Mouse (Mus musculus) cerebellum, adult 11-12 months (tissue): ENCODE data around the gene Hoxa5.

ENCODE experiments used
- DNase-seq: peaks from one replicate; pipeline ENCODE4 v3.0.0; 2022

Gene Hoxa5

DNA sequence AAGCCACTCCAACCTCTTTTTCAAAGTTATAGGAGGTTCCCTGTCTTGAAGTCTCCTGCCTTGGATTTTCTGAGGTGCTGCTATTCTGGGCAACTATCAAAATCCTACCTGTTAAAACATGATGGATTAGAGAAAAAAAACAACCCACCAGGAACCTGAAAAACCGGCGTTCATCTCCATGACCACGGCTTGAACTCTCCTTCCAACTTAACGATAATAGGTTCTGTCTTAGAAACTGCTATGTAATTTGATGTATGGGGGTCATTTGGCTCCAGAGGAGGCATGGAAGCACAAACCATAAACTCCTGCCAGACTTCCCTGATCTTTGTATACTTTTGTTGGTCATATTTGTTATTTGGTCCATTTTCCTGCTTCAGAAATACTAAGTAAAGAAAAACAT lies 30.7 kb downstream of the Hoxa5 start:
- no peak for DNase-seq

DNA sequence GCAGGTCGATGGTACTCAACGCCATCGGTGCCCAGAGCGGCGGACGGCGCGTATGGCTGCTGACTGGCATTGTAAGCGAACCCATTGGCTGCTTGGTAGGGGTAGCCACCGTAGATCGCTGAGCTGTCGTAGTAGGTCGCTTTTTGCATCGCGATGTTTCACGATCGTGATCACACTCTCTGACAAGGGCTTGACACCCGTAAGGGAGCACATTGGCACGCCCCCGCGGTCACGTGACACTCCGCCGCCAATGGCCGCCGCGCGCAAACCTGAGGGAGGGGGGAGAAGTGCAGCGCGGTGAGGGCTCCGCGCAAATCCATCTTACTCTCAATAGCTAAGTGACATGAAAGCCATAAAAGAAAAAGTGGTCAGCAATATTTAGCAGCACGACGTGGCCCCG lies 31.9 kb downstream of the Hoxa5 start:
- DNase-seq, result no peak

DNA sequence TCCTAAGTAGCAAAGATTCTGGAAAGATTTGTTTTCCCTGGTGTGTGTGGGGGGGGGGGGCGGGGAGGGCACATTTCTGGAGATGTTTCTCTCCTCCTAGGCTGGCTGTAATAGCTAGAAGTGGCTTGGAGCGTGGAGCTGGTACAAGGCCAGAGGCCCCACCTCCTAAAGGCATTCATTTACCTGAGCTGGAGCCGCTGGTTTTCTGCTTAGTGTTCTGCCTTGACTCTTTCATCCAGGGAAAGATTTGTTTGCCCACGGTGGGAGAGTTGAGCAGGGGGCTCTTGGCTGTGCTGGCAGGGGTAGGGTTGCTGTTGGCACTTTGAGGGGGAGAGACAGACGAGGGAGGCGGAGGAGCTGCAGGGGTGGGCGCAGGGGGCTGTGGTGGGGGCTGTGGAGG lies 32.4 kb downstream of the Hoxa5 start:
- no peak for DNase-seq

DNA sequence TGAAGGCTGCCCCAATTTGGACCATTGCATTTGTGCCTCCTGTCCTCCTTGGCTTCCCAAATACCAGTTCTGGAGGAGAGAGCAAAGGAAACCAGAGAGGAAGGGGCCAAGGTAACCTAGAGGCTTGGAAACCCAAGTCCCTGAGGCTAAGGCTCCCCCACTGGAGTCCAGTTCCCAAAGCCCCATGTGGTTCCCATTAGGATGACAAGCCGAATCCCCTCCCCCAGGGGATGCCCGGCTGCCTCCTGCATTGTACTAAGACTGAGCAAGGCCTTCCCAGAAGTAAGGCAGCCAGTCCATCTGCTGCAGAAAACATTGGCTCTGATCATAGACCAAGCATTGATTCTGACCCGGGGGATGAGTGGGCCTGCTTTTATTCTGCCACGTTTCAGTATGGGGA lies 33.1 kb downstream of the Hoxa5 start:
- DNase-seq, result no peak

DNA sequence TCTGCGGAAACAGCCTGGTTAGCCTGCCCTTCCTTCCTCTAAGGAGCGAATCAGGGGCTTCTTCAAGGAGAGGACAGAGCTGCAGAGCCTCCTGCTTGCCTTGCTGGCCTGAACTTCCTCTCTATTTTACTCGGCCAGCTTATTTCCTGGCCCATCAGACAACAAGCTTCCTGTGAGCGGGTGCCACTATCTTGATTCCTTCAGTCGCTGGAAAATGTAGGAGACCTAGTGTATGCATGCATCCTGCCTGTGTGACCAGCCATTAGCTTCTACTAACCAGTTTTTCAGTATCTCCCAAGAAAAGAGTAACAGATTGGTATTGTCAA lies 33.5 kb downstream of the Hoxa5 start:
- no peak for DNase-seq

DNA sequence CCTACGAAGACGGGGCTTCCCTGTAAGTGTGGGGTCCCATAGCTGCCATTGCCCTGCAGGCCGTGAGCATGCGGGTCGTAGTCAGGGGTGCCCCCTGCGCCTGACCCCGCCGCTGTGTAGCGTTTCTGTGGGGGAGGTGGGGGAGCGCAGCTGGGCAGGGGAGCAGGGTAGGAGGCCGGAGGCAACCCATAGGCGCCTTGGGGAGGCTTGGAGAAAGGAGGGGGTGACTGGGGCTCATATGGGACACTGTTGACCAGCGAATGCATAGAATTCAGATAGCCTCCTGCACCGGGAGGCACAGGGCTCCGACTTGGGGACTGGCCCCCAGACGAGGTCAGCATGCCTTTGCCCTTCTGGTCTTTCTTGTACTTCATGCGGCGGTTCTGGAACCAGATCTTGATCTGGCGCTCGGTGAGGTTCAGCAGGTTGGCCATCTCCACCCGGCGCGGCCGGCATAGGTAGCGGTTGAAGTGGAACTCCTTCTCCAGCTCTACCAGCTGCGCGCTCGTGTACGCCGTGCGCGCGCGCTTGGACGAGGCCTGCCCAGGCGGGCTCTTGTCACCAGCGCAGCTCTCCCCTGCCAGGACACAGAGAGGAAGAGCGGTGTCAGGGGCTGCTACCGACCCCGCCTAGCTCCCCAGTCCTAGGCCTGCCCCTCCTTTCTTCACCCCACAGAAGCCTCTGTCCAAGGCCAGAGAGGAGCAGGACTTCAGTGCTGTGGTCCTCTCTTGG lies 34.1 kb downstream of the Hoxa5 start:
- DNase-seq, result no peak

DNA sequence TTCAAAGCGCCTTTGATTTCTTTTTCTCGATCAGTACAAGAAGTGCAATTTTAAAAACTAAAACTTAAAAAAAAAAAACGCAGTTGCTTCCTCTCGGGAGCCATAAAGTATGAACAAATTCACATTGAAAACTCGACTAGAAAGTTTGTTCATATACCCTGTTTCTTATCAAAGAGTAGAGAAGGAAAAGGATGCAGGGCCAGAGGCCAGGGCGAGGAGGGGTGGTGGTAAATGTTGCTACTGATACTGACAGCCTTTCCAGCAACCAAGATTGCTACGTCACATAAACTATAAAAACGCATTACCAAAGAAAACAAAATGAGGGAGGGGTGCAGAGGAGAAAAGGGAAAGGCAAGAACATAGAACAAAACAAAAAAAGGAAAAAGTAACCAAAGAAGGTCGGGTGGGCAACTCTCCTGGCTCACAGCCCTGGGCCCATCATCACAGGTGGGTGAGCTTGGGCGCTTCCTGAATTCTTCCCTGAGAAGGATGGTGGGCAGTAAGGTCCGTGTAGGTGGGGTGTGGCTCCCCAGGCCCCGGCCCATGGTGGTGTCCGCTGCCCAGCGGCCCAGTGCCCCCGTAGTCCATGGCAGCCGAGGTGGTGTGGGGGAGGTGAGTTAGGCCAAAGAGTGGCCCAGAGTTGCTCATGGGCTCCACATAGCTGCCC lies 34.8 kb downstream of the Hoxa5 start:
- no peak for DNase-seq

DNA sequence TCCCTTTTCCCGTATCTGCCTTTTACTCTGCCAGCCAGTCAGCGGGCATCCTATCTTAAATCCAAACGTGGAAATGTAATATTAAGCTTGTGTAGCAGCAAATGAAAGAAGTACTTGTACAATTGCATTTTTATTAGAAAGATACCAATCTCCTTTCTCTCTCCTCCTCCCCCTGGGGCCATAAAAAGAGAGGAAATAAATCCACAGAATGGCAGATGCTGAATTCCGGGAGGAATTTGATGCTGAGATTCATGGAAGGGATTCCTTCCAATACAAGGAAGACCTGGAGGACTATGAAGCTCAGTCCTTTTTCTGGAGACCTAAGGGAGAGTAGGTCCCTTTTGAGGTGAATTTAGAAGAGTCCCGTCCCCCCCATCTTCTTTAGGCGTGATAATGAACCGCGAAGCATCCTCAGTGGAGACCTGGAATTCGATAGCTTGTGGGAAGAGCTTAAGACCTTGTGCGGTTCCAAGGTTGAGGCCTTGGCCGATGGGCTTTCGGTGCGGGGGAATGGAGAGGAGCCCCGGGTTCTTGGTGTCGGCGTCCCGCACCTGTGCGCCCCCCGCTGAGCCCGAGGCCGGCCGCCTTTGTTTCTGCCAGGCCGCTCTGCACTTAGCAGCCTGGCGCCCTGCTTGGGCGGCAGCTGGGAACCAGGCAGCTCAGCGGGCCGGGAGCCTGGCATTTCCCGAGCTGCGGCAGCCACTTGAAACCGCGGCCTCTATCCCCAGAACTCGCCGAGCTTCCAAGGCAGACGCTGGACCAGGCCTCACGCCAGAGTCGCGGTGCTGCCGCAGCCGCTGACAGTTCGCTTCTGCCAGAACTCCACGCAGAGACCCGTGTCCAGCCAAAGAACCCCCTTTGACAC lies 36.0 kb downstream of the Hoxa5 start:
- DNase-seq, result no peak

DNA sequence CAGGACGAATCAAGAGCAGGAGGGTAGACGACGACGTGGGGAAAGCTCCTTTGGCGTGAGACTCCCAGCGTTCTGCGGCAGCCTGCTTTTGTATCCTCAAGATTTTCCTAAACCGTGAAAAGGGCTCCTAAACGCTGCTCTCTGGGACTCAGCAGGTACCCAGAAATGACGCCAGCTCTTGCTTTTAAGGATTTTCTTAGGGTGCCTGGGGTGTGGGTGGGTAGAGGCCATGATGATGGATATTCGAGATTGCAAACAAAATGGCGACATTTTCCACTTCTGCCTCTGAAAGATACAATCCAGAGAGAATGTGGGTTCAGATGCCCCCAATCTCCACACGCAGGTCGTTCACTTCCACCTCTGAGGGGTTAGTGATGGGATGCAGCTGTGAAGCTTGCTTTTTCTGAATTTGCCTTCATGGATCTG lies 36.6 kb downstream of the Hoxa5 start:
- no peak for DNase-seq

DNA sequence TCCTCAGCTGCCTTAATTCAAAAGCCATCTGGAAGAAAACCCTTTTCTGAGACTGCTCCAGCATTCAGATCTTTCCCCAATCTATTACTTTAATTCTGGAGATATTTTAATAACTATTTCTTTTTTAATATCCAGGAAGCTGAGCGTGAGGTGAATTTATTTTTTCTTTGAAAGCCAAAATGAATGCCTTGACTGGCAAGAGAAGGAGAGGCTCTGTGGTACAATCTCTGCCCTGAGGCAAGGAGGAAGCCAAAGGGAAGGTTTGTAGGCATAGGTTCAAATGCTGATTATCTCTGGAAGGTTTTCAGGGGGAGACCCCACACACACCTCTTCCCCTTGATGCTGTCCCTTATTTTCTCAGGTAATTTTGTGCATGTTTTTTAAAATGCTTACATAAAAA lies 37.2 kb downstream of the Hoxa5 start:
- DNase-seq, result no peak

DNA sequence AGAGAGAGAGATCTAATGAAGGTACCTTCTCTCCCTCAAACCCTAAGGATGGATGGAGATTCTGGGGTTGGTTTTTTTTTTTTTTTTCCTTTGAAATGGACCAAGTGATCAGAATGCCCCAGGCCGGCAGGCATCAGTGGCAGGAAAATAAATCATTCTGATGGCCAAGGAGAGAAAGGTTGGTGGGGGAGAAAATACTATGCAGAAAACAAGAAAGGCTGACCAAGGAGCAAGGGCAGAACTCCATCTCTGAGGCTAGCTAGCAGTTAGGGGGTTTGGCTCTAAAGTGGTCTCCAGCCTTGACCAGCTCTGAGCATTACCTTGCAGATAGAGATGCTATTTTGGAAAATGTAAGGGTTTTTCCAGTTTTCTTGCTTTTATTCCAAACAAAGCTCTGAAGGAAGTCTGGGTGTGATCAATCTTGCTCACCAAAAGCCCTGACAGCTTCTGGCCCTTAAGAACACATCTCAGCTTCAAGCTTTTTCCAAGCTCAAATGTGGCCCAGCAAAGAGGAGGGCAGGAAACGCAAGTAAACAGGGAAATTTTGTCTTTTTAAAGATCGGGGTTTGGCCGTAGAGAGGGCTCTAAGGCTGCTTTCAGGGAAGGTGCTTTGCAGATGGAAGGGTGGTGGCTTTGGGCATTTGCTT lies 37.8 kb downstream of the Hoxa5 start:
- no peak for DNase-seq

DNA sequence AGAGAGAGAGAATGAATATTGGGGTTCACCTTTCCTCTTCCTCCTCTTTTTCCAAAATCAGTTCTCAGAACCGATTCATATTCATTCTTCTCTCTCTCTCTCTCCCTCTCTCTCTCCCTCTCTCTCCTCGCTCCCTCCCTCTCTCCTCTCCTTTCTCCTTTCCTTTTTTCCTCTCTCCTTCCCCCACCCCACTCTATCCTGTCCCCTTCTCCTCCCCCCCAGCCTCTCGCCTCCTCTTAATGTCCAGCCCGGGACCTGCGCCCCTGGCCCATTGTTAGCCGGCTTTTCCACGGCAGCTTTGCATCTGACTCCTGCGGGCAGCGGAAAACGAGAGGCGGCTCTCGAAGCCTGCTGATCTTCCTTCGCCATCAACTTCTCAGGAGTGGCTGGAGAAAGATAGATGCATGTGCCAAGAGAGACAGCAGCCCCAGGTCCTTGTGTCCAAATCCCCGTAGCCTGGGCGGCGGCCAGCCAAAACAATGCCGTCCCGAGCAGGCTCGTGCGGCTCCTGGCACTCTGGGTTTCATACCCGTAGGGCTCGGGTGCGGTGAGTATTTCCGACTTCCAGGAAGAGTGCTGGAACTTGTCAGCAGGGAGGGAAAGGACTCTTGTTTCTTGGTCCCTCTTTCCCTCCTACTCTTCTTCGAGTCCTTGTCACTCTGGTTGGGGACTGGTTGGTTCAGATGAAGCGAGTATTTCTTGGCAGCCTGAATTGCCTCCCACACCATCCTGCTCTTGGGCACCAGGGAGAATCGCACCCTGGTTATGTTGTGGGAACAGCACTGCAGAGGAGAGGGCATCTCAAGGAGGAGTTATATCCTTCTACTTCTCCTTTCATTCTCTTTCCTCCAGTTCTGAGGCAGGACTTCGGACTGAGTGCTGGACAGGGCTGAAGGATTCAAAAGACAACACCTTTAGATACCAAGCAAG lies 38.7 kb downstream of the Hoxa5 start:
- DNase-seq, result no peak

DNA sequence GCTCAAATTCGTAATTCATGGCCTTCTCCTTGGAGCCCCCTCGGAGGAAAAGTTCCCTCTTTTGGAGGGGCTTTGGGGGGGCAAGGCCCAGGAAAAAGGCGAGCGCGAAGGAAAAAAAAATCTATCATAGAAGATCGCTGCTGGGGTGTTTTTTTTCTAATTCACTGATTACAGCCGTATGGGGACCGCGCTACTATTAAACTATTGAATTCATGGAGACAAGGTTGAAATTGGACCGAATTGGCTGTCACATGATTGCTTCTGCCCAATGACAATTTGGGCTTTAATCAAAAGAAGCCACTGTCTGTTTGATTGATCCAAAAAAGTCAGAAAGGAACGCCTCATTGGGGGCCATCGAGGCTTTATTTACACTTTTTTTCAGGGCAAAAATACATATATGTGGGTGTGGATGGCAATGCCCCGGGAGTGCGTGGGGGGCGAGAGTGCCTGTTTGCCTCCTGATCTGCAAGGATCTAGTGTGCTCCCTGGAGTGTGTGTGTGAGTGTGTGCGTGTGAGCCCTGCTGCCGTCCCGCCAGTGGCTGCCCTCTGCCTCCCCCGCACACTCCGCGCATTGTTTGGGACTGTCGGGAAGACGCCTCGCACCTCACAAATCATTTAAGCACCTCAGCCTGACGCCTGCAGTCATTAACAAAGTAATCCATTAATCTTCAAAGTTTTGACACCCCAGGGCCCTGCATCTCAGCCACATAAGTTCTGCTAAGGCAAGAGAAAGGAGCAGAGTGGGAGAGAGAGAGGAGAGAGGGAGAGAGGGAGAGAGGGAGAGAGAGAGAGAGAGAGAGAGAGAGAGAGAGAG lies 39.6 kb downstream of the Hoxa5 start, which contains the start of gene Hoxa2:
Gene Hoxa2 (minus strand): TSS at position 206 of the 815 bp plus-strand sequence.
- no peak for DNase-seq

DNA sequence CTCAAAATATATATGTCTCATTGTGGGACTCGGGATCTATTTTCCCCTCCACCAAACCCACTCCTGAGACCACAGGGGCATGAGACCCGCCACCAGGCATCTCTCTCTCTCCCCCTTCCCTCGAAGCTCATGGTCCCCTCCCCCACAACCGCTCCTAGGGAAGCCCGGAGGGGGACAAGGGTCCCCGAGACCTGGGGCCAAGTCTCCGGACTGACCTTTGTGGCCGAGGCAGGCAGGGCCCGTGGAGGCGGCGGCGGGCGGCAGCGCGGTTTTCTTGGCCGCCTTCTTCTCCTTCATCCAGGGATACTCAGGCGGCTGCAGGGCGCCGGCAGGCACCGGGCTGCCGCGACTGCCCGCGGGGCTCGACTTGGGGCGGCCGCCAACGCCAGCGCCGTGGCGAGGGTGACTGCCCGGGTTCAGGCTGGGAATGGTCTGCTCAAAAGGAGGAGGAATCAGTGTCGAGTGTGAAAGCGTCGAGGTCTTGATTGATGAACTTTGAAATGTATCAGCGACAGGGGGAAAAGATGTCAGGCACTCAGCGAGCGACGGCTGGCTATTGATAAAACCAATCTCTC lies 40.2 kb downstream of the Hoxa5 start:
- no peak for DNase-seq

DNA sequence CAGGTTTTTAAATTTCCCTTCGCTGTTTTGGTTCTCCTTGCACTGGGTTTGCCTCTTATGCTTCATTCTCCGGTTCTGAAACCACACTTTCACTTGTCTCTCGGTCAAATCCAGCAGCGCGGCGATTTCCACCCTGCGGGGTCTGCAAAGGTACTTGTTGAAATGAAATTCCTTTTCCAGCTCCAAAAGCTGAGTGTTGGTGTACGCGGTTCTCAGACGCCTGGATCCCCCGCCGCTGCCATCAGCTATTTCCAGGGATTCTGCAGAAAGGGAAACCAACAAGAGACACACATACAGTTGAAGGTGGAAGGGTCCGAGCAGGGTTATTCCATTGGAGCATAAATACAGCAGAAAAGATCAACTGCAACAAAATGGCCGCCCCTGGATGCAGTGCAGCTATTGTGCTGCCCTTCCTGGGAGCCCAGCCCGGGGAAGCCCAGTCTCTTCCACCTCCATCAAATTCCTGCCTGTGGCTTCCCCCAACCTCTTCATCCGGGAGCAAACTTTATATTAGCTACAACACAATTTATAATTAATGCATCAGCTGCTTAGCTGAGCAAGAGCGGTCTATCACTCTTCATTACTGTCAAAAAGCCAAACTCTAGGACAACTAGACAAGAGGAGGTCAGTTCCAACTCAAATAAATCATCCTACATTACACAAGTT lies 40.9 kb downstream of the Hoxa5 start:
- no peak for DNase-seq

DNA sequence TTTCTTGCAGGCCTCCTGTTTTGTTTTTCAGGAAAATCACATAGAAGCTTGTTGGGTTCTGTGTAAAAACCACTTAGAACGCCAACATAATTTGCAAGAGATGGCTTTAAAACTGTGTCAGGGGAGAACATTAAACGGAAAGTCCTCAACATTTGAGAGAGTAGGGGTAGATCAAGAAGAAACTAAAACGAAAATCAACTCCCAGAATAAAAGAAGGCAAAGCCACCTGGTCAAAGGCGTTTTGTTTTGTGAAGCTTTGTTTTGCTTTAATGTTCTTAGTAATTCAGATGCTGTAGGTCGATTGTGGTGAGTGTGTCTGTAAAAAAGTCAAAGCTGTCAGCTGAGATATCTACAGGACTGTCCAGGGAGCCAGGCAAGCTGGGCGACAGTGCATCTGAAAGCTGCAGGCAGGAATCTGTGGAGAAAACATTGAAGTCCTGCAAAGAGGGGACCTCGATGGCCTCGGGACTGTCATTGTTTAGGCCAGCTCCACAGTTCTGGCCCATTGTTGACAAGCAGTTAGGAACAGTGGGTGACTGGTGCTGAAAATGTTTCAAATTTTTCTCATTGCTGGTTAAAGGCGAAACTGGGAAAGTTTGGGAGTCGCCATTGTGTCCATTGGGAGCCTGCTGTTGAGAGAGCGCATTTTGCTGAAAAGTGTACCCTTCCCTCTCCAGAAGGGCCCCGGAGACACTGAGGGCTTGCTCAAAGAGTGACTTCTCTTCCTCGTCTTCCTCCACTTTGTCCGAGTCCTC lies 41.6 kb downstream of the Hoxa5 start:
- DNase-seq, result no peak

DNA sequence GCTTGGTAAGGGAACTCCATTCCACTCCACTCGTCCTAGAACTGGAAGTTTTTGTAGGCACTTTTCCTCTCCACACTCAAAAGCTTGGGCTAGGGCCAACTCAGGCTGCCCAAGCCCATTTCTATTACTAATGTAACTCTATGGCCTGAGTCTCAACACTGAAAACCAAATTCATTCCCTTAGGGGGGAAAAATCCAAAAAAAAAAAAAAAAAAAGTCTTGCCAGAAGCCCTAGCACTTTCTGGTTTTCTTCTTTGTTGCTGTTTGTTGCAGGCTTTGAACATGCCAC lies 42.4 kb downstream of the Hoxa5 start:
- DNase-seq, result no peak

DNA sequence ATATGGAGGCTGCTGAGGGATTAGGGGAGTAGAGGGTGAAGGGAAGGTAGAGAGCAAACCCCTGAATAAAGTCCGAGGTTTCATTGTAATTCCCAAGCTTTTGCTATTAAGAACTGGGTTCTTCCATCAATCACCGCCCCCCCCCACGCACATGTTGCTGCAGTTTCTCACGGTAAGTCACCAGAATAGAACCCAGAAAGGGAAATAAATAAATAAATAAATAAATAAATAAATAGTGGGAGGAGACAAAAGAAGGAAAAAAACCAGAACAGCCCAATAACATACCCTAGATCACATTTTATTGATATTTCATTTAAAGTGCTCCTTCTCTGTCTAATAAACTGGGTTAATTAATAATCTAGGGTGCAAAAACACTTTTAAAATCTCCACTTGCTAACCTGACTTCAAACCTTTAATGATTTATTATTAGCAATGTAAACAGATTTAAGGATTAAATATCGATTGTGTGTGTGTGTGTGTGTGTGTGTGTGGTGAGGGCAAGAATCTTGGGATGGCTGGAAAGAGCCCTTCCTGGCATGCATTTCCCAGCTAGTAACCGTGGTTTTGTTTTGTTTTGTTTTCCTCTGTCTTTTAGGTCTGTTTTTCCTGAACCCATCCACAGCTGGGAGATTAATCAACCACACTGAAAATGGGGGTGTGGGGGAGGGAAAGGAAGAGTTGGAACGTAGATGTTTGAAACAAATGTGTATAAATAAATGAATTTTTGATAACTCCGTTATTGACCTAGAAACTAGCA lies 42.9 kb downstream of the Hoxa5 start:
- no peak for DNase-seq
